8 mouse cellular contexts compared by ENCODE assay signal in the genomic region with DNA sequence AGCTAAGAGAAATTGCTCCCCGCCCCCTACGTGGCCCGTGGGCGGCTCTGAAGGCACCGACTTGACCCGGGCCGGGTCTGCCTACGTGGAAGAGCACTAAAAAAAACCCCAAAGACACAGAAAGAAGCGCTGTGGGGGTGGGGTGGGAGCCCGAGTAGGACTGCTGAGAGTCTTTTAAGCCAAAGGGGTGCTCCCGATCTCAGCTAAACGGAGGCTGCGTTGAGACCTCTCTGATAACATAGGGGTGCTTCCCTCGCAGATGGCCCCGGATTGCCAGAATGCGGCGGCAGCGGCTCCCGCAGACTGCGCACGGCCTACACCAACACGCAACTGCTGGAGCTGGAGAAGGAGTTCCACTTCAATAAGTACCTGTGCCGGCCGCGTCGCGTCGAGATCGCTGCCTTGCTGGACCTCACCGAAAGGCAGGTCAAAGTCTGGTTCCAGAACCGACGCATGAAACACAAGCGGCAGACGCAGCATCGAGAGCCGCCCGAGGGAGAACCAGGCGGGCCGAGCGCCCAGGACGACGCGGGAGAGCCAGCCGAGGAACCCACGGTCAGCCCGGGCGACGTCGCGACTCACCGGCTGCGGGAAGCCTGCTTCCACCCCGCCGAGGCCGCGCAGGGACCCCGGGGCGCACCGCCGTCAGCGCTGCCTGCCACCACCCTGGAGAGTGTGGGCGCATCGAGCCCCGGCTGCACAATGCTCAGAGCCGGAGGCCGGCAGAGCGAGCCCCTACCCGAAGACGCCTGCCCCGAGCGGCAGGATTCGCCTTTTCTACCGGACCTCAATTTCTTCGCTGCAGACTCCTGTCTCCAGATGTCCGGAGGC. TPM values are rescaled to one million over a fixed set of nuclear protein-coding genes. Genes with fewer than 3 reads are reported as not detected.
DNase-seq lines count a peak whose midpoint lies in the region; ATAC-seq and TF ChIP-seq lines count a peak whose summit lies in the region.

No protein-coding gene starts in this region.

- intact Hi-C loops in left cerebral cortex, postnatal 14 days (cut with DNase I) = no loop called here

- WGBS in thymus, adult 2 months = 2% methylated on average over 75 of the region's 75 CpGs
- under 1% methylated on average over 75 of the region's 75 CpGs for WGBS in embryonic facial prominence, embryonic 12.5 days
- 1% methylated on average over 70 of the region's 75 CpGs for WGBS in liver, embryonic 13.5 days (ENCODE audit: insufficient replicate concordance)

- no peaks in the 10 kb centered on the region for H3K9me3 ChIP-seq in embryonic facial prominence, embryonic 12.5 days
- H3K9me3 ChIP-seq in liver, embryonic 13.5 days (replicated peaks) = no peaks in the 10 kb centered on the region

- H3K9ac ChIP-seq in embryonic facial prominence, embryonic 12.5 days = peak overlapping the region; percentile 44
- peak overlapping the region; percentile 56 for H3K9ac ChIP-seq in liver, embryonic 13.5 days

- H3K36me3 ChIP-seq in thymus, adult 2 months (ENCODE audit: control insufficient read depth, insufficient read depth, low read length) = no peaks in the 10 kb centered on the region
- no peaks in the 10 kb centered on the region for H3K36me3 ChIP-seq in embryonic facial prominence, embryonic 12.5 days
- H3K36me3 ChIP-seq in liver, embryonic 13.5 days = no peaks in the 10 kb centered on the region

- no peak for ATAC-seq in embryonic facial prominence, embryonic 12.5 days (ENCODE audit: insufficient number of reproducible peaks, insufficient read depth, low FRiP score, low TSS enrichment)
- ATAC-seq in liver, embryonic 13.5 days (ENCODE audit: low read depth) = no peak

- no peak for DNase-seq in thymus, adult 2 months
- no peak for DNase-seq in thymus, postnatal 14 days
- DNase-seq in induced T-regulatory cell, adult 2 months (ENCODE audit: low read depth) = peak; percentile 32
- no peak for DNase-seq in liver, embryonic 13.5 days
- peak; percentile 61 for DNase-seq in yolk sac, embryonic 10.5 days (ENCODE audit: low spot score)
- no peak for DNase-seq in ovary, postnatal 10 days (ENCODE audit: low spot score)
- no peak for DNase-seq in left cerebral cortex, postnatal 14 days (ENCODE audit: low spot score in 2 of 2)

- H3K4me1 ChIP-seq in thymus, adult 2 months (replicated peaks; ENCODE audit: control insufficient read depth, insufficient read depth, low read length) = no peaks in the 10 kb centered on the region
- no peaks in the 10 kb centered on the region for H3K4me1 ChIP-seq in embryonic facial prominence, embryonic 12.5 days
- no peaks in the 10 kb centered on the region for H3K4me1 ChIP-seq in liver, embryonic 13.5 days (replicated peaks)

- H3K4me2 ChIP-seq in embryonic facial prominence, embryonic 12.5 days (replicated peaks) = peak overlapping the region; percentile 26
- H3K4me2 ChIP-seq in liver, embryonic 13.5 days = peak overlapping the region; percentile 42

- no peak overlapping the region for H3K27ac ChIP-seq in thymus, adult 2 months (ENCODE audit: control insufficient read depth, insufficient read depth, low read length)
- H3K27ac ChIP-seq in embryonic facial prominence, embryonic 12.5 days = peak overlapping the region; percentile 58
- peak overlapping the region; percentile 61 for H3K27ac ChIP-seq in liver, embryonic 13.5 days

- TF ChIP-seq CTCF in thymus, adult 2 months (IDR thresholded peaks at IDR 0.05; ENCODE audit: borderline replicate concordance, control insufficient read depth, extremely low read depth, insufficient read depth, low read length, poor library complexity) = no peak

- peak overlapping the region; percentile 15; the same call in 1 of the 2 replicates for H3K4me3 ChIP-seq in thymus, adult 2 months (ENCODE audit: control insufficient read depth, insufficient read depth, low read length)
- H3K4me3 ChIP-seq in embryonic facial prominence, embryonic 12.5 days = peak overlapping the region; percentile 30
- peak overlapping the region; percentile 50 for H3K4me3 ChIP-seq in liver, embryonic 13.5 days (replicated peaks)

- peaks cover 28% of the 10 kb centered on the region for H3K27me3 ChIP-seq in thymus, adult 2 months (ENCODE audit: control insufficient read depth, insufficient read depth, low read length)
- H3K27me3 ChIP-seq in embryonic facial prominence, embryonic 12.5 days = peaks cover 86% of the 10 kb centered on the region
- peaks cover 96% of the 10 kb centered on the region for H3K27me3 ChIP-seq in liver, embryonic 13.5 days

- no peak for TF ChIP-seq POLR2A in thymus, adult 2 months (IDR thresholded peaks at IDR 0.05; ENCODE audit: control insufficient read depth, extremely low read depth, insufficient read depth, low read length, poor library complexity)

RNA-seq across cellular contexts. Expression of a gene that starts 2.6 kb away (rescaled TPM):
- polyA plus RNA-seq in thymus, adult 2 months (2012; rRNA removed) = 1.5 and 2.2 TPM in 2 replicates
- polyA plus RNA-seq in embryonic facial prominence, embryonic 12.5 days (2016; fragmentation: Nextera tagmentation; extraction: Ambion mirVana) = 3.9 and 6.5 TPM in 2 replicates
- 1.2 and 1.7 TPM in 2 replicates for polyA plus RNA-seq in liver, embryonic 13.5 days (2015; fragmentation: Nextera tagmentation; extraction: Ambion mirVana)
- total RNA-seq in left cerebral cortex, postnatal 14 days (2021) = not detected

RNA-seq across cellular contexts. Expression of a gene that starts 12.6 kb away (rescaled TPM):
- polyA plus RNA-seq in thymus, adult 2 months (2012; rRNA removed) = not detected in 2 replicates
- polyA plus RNA-seq in embryonic facial prominence, embryonic 12.5 days (2016; fragmentation: Nextera tagmentation; extraction: Ambion mirVana) = 0.08 and 0.18 TPM in 2 replicates
- polyA plus RNA-seq in liver, embryonic 13.5 days (2015; fragmentation: Nextera tagmentation; extraction: Ambion mirVana) = 0.05 and 0.08 TPM in 2 replicates
- total RNA-seq in left cerebral cortex, postnatal 14 days (2021) = not detected

RNA-seq across cellular contexts. Expression of a gene that starts 29.8 kb away (rescaled TPM):
- polyA plus RNA-seq in thymus, adult 2 months (2012; rRNA removed) = 1.1 TPM in 2 replicates
- polyA plus RNA-seq in embryonic facial prominence, embryonic 12.5 days (2016; fragmentation: Nextera tagmentation; extraction: Ambion mirVana) = 0.53 and 0.87 TPM in 2 replicates
- 0.08 and 0.13 TPM in 2 replicates for polyA plus RNA-seq in liver, embryonic 13.5 days (2015; fragmentation: Nextera tagmentation; extraction: Ambion mirVana)
- not detected for total RNA-seq in left cerebral cortex, postnatal 14 days (2021)

RNA-seq across cellular contexts. Expression of a gene that starts 34.8 kb away (rescaled TPM):
- polyA plus RNA-seq in thymus, adult 2 months (2012; rRNA removed) = 1.3 and 1.5 TPM in 2 replicates
- polyA plus RNA-seq in embryonic facial prominence, embryonic 12.5 days (2016; fragmentation: Nextera tagmentation; extraction: Ambion mirVana) = 0.22 TPM in 1 of 2 replicates, not detected in the other
- polyA plus RNA-seq in liver, embryonic 13.5 days (2015; fragmentation: Nextera tagmentation; extraction: Ambion mirVana) = 0.16 and 0.20 TPM in 2 replicates
- not detected for total RNA-seq in left cerebral cortex, postnatal 14 days (2021)

RNA-seq across cellular contexts. Expression of a gene that starts 49.8 kb away (rescaled TPM):
- 0.18 and 0.22 TPM in 2 replicates for polyA plus RNA-seq in thymus, adult 2 months (2012; rRNA removed)
- 0.38 TPM in 1 of 2 replicates, not detected in the other for polyA plus RNA-seq in embryonic facial prominence, embryonic 12.5 days (2016; fragmentation: Nextera tagmentation; extraction: Ambion mirVana)
- polyA plus RNA-seq in liver, embryonic 13.5 days (2015; fragmentation: Nextera tagmentation; extraction: Ambion mirVana) = 0.44 and 0.58 TPM in 2 replicates
- total RNA-seq in left cerebral cortex, postnatal 14 days (2021) = not detected

Comparison
In these comparisons a context has a peak if more than half of its experiments do, and no peak if none do; other contexts are left out.
1. DNase-seq: peak in induced T-regulatory cell, adult 2 months (single experiment) and yolk sac, embryonic 10.5 days (single experiment); none in thymus, adult 2 months (single experiment), thymus, postnatal 14 days (single experiment), liver, embryonic 13.5 days (single experiment), ovary, postnatal 10 days (single experiment) and left cerebral cortex, postnatal 14 days (0 of 2).
2. Peak in every context shown above with its lines, with median percentiles within 50 percentile points of each other: H3K4me3 ChIP-seq.